Mouse (Mus musculus) G1E (cell line): ENCODE data around the gene Apol6. TPM values are rescaled to one million over a fixed set of nuclear protein-coding genes. Genes with fewer than 3 reads are reported as not detected.

Experiments used
- ATAC-seq: 2 replicates; pipeline ENCODE4 v1.8.0; 2016; ENCODE audit warnings: mild to moderate bottlenecking; ENCODE audit not compliant: insufficient number of reproducible peaks, poor library complexity, low FRiP score, severe bottlenecking; ENCODE audit errors: extremely low read depth
- DNase-seq: peaks from one replicate; pipeline ENCODE4 v3.0.0; 2012; ENCODE audit warnings: low spot score
- H3K27me3 ChIP-seq: 2 replicates; pipeline ENCODE4 v1.6.1; 2012; ENCODE audit warnings: mild to moderate bottlenecking, low read length, inconsistent platforms; ENCODE audit not compliant: insufficient read depth
- H3K36me3 ChIP-seq: replicated peaks from 2 replicates; pipeline ENCODE3; 2012; ENCODE audit warnings: mild to moderate bottlenecking, inconsistent platforms
- H3K4me1 ChIP-seq: 2 replicates; pipeline ENCODE4 v1.6.1; 2012; ENCODE audit warnings: low read depth, low read length, inconsistent platforms, mixed read lengths; ENCODE audit not compliant: insufficient read depth
- H3K4me3 ChIP-seq: 2 replicates; pipeline ENCODE4 v1.5.1; 2012; ENCODE audit warnings: low read depth, mild to moderate bottlenecking, inconsistent platforms, low read length, moderate library complexity, mixed read lengths
- H3K9me3 ChIP-seq: replicated peaks from 2 replicates; pipeline ENCODE4 v1.6.1; 2012; ENCODE audit warnings: inconsistent platforms
- CTCF ChIP-seq: IDR thresholded peaks from 2 replicates; pipeline ENCODE4 v1.5.1; 2012; ENCODE audit warnings: low read depth, low read length, inconsistent platforms, mixed read lengths
- GATA1 ChIP-seq: IDR thresholded peaks from 2 replicates; pipeline ENCODE4 v1.6.1; 2012; ENCODE audit warnings: borderline replicate concordance, low read length, inconsistent platforms, mixed read lengths
- GATA2 ChIP-seq: IDR thresholded peaks from 2 replicates; pipeline ENCODE4 v1.6.1; 2012; ENCODE audit warnings: low read depth, low read length, inconsistent platforms, borderline replicate concordance
- POLR2AphosphoS5 ChIP-seq: IDR thresholded peaks from 2 replicates; pipeline ENCODE4 v1.6.1; 2012; ENCODE audit warnings: low read depth, low read length, inconsistent platforms; ENCODE audit not compliant: insufficient replicate concordance
- TAL1 ChIP-seq: conservative IDR thresholded peaks from 2 replicates; pipeline ENCODE4 v1.6.1; 2012; ENCODE audit warnings: low read depth, low read length, inconsistent platforms, mixed read lengths
- polyA plus RNA-seq: library from polyadenylated mRNA; stranded (reverse); fragments of >175 nt; gene quantifications from 2 replicates; pipeline ENCODE4 v1.2.3, GENCODE M21; 2012
- total RNA-seq, 2 experiments: library from RNA; stranded (forward) in 1 of 2; stranded (reverse) in 1 of 2; fragments of 200-1000 nt in 1 of 2; fragments of >200 nt in 1 of 2; fragmentation: Nextera tagmentation in 1 of 2; gene quantifications; 2 replicates each; pipeline ENCODE4 v1.2.3; 2014 to 2017

The Apol6 gene
- total and polyA plus RNA-seq, 3 experiments, result 0.22 TPM; not detected in 2

DNA sequence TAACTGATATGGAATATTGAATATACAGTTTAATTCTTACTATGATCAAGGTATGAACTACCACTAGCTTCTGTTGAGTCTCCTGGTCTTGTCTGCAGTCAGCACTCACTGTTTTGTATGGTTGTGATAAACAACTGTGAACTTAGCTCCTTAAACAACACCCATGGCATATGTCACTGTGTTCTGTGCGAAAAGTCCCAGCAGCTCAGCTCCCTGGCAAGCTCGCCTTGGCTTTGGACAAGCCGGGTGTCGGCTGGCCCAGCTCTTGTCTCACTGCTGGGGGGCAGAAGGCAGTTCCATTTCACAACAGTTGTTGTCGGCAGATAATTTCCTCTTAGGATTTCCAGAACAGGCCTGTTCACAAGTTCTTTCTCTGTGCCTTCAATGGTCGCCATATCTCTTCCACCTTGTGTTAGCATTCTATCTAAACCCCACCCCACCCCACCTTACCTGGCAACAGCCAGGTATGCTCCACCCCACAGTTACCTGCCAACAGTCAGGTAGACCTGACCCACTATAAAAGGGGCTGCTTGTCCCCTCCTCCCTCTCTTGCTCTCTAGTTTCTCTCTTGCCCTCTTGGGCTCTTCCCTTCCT lies 20.8 kb downstream of the Apol6 start:
- Histone ChIP-seq H3K9me3 (no peaks in the 10 kb centered on the region), H3K36me3 (no peaks in the 10 kb centered on the region), H3K27me3 (peaks cover 13% of the 10 kb centered on the region), H3K4me1 (no peaks in the 10 kb centered on the region), H3K4me3 (no peak overlapping the region)
- DNase-seq (no peak), ATAC-seq (no peak)
- TF ChIP-seq CTCF (no peak), TAL1 (no peak), GATA1 (no peak), POLR2AphosphoS5 (no peak), GATA2 (no peak)

DNA sequence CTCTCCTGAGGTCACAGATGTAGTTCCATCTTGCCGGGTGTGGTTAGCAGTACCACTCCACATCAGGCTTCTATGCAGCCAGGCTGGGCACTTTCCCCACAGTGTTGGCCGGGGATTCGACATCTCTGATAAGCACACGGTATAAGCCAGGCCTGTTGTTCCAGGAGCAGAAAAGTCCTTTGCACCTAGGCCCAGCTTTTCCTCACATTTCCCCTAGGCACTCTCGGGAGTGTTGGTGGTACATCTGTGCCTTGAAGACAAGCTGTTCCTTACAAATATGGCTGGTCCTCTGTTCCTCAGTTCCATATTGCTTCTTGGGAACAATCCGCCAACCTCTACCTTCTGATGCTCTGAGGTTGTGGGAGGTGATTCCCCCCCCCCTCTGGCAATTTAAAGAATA lies 21.7 kb downstream of the Apol6 start:
- no peaks in the 10 kb centered on the region for H3K4me1 ChIP-seq
- no peak overlapping the region for H3K4me3 ChIP-seq
- H3K27me3 ChIP-seq, result peaks cover 18% of the 10 kb centered on the region
- ATAC-seq (no peak), DNase-seq (no peak)
- TF ChIP-seq POLR2AphosphoS5, result no peak
- TF ChIP-seq CTCF, result no peak
- no peak for TF ChIP-seq GATA2
- TF ChIP-seq TAL1, result no peak
- no peak for TF ChIP-seq GATA1
- no peaks in the 10 kb centered on the region for H3K9me3 ChIP-seq
- no peaks in the 10 kb centered on the region for H3K36me3 ChIP-seq

DNA sequence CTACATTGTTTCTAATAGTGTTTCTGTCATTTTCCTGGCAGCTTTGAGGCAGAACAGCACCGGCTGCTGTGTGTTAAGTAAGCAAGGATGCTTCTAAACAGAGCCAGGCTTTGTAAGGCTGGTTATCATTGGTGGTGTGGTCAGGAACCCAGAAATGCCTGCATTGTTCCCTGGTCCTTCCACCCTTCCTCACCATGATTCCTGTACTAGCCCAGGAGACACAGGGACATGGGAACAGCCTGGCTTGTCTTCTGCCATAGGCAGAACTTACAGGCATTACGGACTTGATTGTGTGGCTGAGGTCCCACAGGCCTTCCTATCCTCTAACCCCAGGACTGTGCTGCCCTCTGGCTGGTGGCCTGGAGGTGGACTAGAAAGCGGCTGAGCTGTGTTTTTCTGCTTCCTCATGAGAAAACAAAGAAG lies 23.9 kb downstream of the Apol6 start:
- TF ChIP-seq GATA1 (no peak), TAL1 (no peak), CTCF (no peak), GATA2 (no peak), POLR2AphosphoS5 (no peak)
- Histone ChIP-seq H3K4me1 (no peaks in the 10 kb centered on the region), H3K36me3 (no peaks in the 10 kb centered on the region), H3K4me3 (no peak overlapping the region), H3K9me3 (no peaks in the 10 kb centered on the region), H3K27me3 (peaks cover 23% of the 10 kb centered on the region)
- DNase-seq (no peak), ATAC-seq (no peak)

DNA sequence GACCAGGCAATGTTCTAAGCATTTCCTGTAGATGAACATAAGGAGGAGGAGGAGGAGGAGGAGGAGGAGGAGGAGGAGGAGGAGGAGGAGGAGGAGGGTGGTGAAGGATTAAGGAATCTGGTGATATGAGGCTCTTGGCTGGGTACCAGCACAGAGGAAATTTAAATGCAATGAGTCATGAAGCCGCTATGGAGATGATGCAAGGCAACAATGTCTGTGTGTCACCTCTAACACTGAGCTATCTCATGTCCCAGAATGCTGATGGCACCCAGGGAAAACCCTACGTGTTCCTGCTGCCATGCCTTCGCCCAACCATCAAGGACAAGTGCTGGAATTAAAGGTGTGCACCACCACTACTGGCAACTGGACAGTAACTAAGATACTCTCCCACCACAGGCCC lies 24.5 kb downstream of the Apol6 start:
- Histone ChIP-seq H3K9me3 (no peaks in the 10 kb centered on the region), H3K36me3 (no peaks in the 10 kb centered on the region), H3K27me3 (peaks cover 23% of the 10 kb centered on the region), H3K4me3 (no peak overlapping the region), H3K4me1 (no peaks in the 10 kb centered on the region)
- no peak for DNase-seq
- no peak for ATAC-seq
- TF ChIP-seq GATA2 (no peak), GATA1 (no peak), POLR2AphosphoS5 (no peak), TAL1 (no peak), CTCF (no peak)

DNA sequence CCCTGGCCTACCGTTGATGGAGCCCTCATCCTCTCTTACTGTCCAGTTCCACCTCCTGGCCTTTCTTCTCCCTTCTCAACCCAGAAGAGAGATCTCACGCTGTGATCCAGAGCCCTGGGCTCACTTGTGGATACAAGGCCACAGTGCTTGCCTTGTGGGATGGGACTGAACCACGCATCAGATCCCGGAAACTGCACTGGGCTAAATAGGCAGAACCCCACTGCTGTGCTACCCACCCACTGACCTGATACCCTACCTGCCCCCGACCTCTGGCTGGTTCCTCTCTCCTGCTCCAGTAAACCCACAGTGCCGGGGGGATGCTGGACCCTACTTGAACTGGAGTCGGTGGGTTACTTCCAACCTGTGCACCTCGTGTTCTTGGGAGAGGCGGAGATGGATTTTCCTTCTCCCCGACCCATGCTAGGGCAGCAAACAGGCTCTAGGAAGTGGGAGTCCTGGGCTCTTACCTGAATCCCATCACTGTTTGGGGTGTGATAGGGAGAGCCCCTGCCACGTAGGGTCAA lies 26.3 kb downstream of the Apol6 start:
- Histone ChIP-seq H3K9me3 (no peaks in the 10 kb centered on the region), H3K4me1 (no peaks in the 10 kb centered on the region), H3K36me3 (no peaks in the 10 kb centered on the region), H3K27me3 (peaks cover 21% of the 10 kb centered on the region), H3K4me3 (no peak overlapping the region)
- DNase-seq (no peak), ATAC-seq (no peak)
- no peak for TF ChIP-seq TAL1
- TF ChIP-seq POLR2AphosphoS5, result no peak
- TF ChIP-seq GATA2, result no peak
- no peak for TF ChIP-seq CTCF
- TF ChIP-seq GATA1, result no peak

DNA sequence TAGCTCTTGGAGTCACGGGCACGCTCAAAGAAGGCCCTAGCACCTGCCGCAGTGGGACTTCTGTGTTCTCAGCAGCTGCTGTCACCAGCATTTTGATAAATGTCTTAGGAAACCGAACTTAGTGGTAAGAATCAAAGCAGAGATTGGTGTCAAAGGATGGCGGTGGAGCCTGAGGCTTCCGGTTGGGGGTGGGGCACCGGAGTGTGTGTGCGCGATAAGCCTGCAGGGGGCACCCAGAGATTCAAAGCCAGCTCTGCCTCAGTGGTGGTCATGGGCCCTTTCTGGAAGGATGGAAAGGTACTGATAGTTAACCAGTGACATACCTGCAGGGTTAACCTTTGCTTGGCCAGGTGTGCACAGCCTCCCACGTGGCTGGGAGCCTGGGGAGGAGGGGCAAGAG lies 27.0 kb downstream of the Apol6 start:
- ATAC-seq (no peak), DNase-seq (no peak)
- H3K4me1 ChIP-seq, result no peaks in the 10 kb centered on the region
- H3K27me3 ChIP-seq, result peaks cover 21% of the 10 kb centered on the region
- H3K36me3 ChIP-seq, result no peaks in the 10 kb centered on the region
- no peaks in the 10 kb centered on the region for H3K9me3 ChIP-seq
- H3K4me3 ChIP-seq, result no peak overlapping the region
- TF ChIP-seq CTCF (no peak), GATA1 (no peak), TAL1 (no peak), POLR2AphosphoS5 (no peak), GATA2 (no peak)
